Mouse (Mus musculus) lung, postnatal 0 days (tissue): ENCODE measurements at regions not wholly inside any gene's neighbourhood (a gene's known extent, or its start where the extent isn't known, plus 50 kb on each side); places are given as distances from the start of the nearest gene placed in this dataset.

ENCODE experiments used
- ATAC-seq: fragments of 200-750 bp; cut with Nextera tagmentation; 2 replicates; pipeline ENCODE4 v1.8.0; 2017; ENCODE audit warnings: moderate library complexity
- DNase-seq: peaks from one replicate; pipeline ENCODE4 v3.0.0-alpha.2; 2016; ENCODE audit warnings: low spot score
- H3K27ac ChIP-seq: fragments of 300-500 bp; sonication (generic); 2 replicates; pipeline ENCODE4 v1.5.1; 2014; ENCODE audit warnings: antibody characterized with exemption, mild to moderate bottlenecking, low read length, mixed read lengths
- H3K27me3 ChIP-seq: fragments of 300-500 bp; sonication (generic); replicated peaks from 2 replicates; pipeline ENCODE4 v1.6.1; 2014; ENCODE audit warnings: low read length, mixed read lengths; ENCODE audit not compliant: insufficient read depth
- H3K36me3 ChIP-seq: fragments of 300-500 bp; sonication (generic); 2 replicates; pipeline ENCODE4 v1.6.1; 2014; ENCODE audit warnings: low read length, mixed read lengths; ENCODE audit not compliant: insufficient read depth
- H3K4me1 ChIP-seq: fragments of 300-500 bp; sonication (generic); 2 replicates; pipeline ENCODE4 v1.6.1; 2014; ENCODE audit warnings: antibody characterized with exemption, low read depth, low read length, mixed read lengths; ENCODE audit not compliant: insufficient read depth
- H3K4me2 ChIP-seq: fragments of 300-500 bp; sonication (generic); replicated peaks from 2 replicates; pipeline ENCODE4 v1.6.1; 2014; ENCODE audit warnings: low read depth, mild to moderate bottlenecking, low read length, moderate library complexity, mixed read lengths
- H3K4me3 ChIP-seq: fragments of 300-500 bp; sonication (generic); 2 replicates; pipeline ENCODE4 v1.5.1; 2014; ENCODE audit warnings: low read depth, low read length
- H3K9ac ChIP-seq: fragments of 300-500 bp; sonication (generic); replicated peaks from 2 replicates; pipeline ENCODE4 v1.6.1; 2014; ENCODE audit warnings: low read depth, mild to moderate bottlenecking
- H3K9me3 ChIP-seq: fragments of 300-500 bp; sonication (generic); 2 replicates; pipeline ENCODE4 v1.6.1; 2016; ENCODE audit warnings: low read length, mixed read lengths
- CTCF ChIP-seq: IDR thresholded peaks from 2 replicates; pipeline ENCODE4 v1.5.1; 2016; ENCODE audit warnings: antibody characterized with exemption, mild to moderate bottlenecking
- EP300 ChIP-seq: IDR thresholded peaks from 2 replicates; pipeline ENCODE4 v1.6.1; 2016; ENCODE audit warnings: antibody characterized with exemption, mild to moderate bottlenecking, control low read depth
- WGBS: fragments of 180-500 bp; shearing (Covaris S2); extraction: QIAGEN DNeasy Blood & Tissue Kit; methylation state at CpG from one replicate; pipeline ENCODE4 v1.1.7; 2014; 5-methylcytosine and 5-hydroxymethylcytosine counted together

- H3K36me3 ChIP-seq, result no peaks in the 10 kb centered on the region
- DNase-seq (peak; percentile 74), ATAC-seq (peak; percentile 80)
- H3K4me1 ChIP-seq, result no peaks in the 10 kb centered on the region
- TF ChIP-seq CTCF, result no peak
- no peak for TF ChIP-seq EP300
- no peaks in the 10 kb centered on the region for H3K9me3 ChIP-seq
- peak overlapping the region; percentile 34 for H3K4me3 ChIP-seq
- 37% methylated on average over 15 of the region's 15 CpGs for WGBS
- no peaks in the 10 kb centered on the region for H3K27me3 ChIP-seq
- H3K27ac ChIP-seq, result peak overlapping the region; percentile 77
- H3K9ac ChIP-seq, result 0 out of 2 replicates have a peak overlapping the region, but pooled peaks have one; percentile 16
- H3K4me2 ChIP-seq, result peak overlapping the region; percentile 47
Measured at GRCm38 (mm10) chr3:150610681-150611101, 827.0 kb upstream of the Adgrl4 start.

- DNase-seq (no peak), ATAC-seq (no peak)
- no peaks in the 10 kb centered on the region for H3K27me3 ChIP-seq
- no peak overlapping the region for H3K9ac ChIP-seq
- H3K4me1 ChIP-seq, result no peaks in the 10 kb centered on the region
- TF ChIP-seq EP300 (no peak), CTCF (no peak)
- H3K4me3 ChIP-seq, result no peak overlapping the region
- no peaks in the 10 kb centered on the region for H3K9me3 ChIP-seq
- H3K27ac ChIP-seq, result no peak overlapping the region
- H3K4me2 ChIP-seq, result no peak overlapping the region
- H3K36me3 ChIP-seq, result no peaks in the 10 kb centered on the region
- 82% methylated on average over 3 of the region's 3 CpGs for WGBS
Measured at GRCm38 (mm10) chr3:150637544-150637943, 800.1 kb upstream of the Adgrl4 start.

GRCm38 (mm10) chr3:150640004-150640676 is 797.5 kb upstream of the Adgrl4 start:
- no peaks in the 10 kb centered on the region for H3K9me3 ChIP-seq
- no peak overlapping the region for H3K27ac ChIP-seq
- no peaks in the 10 kb centered on the region for H3K36me3 ChIP-seq
- ATAC-seq, result no peak
- H3K9ac ChIP-seq, result no peak overlapping the region
- TF ChIP-seq CTCF, result no peak
- no peak for TF ChIP-seq EP300
- H3K4me1 ChIP-seq, result no peaks in the 10 kb centered on the region
- H3K4me3 ChIP-seq, result no peak overlapping the region
- 89% methylated on average over 8 of the region's 8 CpGs for WGBS
- H3K27me3 ChIP-seq, result no peaks in the 10 kb centered on the region
- H3K4me2 ChIP-seq, result no peak overlapping the region
- DNase-seq, result no peak

GRCm38 (mm10) chr3:150648040-150648439 is 789.6 kb upstream of the Adgrl4 start:
- Histone ChIP-seq H3K36me3 (no peaks in the 10 kb centered on the region), H3K4me3 (no peak overlapping the region), H3K4me1 (no peaks in the 10 kb centered on the region), H3K27me3 (no peaks in the 10 kb centered on the region), H3K9me3 (no peaks in the 10 kb centered on the region), H3K27ac (no peak overlapping the region), H3K4me2 (no peak overlapping the region), H3K9ac (no peak overlapping the region)
- WGBS, result 72% methylated on average over 3 of the region's 3 CpGs
- ATAC-seq (no peak), DNase-seq (no peak)
- TF ChIP-seq EP300, result no peak

- Histone ChIP-seq H3K9me3 (no peaks in the 10 kb centered on the region), H3K4me3 (no peak overlapping the region), H3K4me2 (no peak overlapping the region), H3K27ac (no peak overlapping the region), H3K9ac (no peak overlapping the region), H3K4me1 (no peaks in the 10 kb centered on the region), H3K27me3 (no peaks in the 10 kb centered on the region), H3K36me3 (no peaks in the 10 kb centered on the region)
- DNase-seq, result peak; percentile 34
- ATAC-seq, result no peak
- WGBS, result 39% methylated on average over 3 of the region's 3 CpGs
- no peak for TF ChIP-seq CTCF
- TF ChIP-seq EP300, result no peak
Measured at GRCm38 (mm10) chr3:150649783-150650565, 787.7 kb upstream of the Adgrl4 start.

GRCm38 (mm10) chr3:150695751-150696150 is 741.9 kb upstream of the Adgrl4 start:
- ATAC-seq, result no peak

More at GRCm38 (mm10) chr3:150695751-150696150, 741.9 kb upstream of the Adgrl4 start:
- H3K27ac ChIP-seq, result no peak overlapping the region
- H3K36me3 ChIP-seq, result no peaks in the 10 kb centered on the region
- 72% methylated on average over 5 of the region's 5 CpGs for WGBS
- DNase-seq, result no peak
- H3K9me3 ChIP-seq, result no peaks in the 10 kb centered on the region
- no peaks in the 10 kb centered on the region for H3K27me3 ChIP-seq
- no peaks in the 10 kb centered on the region for H3K4me1 ChIP-seq
- no peak overlapping the region for H3K9ac ChIP-seq
- H3K4me3 ChIP-seq, result no peak overlapping the region
- no peak overlapping the region for H3K4me2 ChIP-seq
- no peak for TF ChIP-seq CTCF
- no peak for TF ChIP-seq EP300
